Mouse (Mus musculus) liver, embryonic 14.5 days (tissue): ENCODE measurements around the gene Krt77.

Experiments
- CTCF ChIP-seq: IDR thresholded peaks from 2 replicates; pipeline ENCODE4 v1.5.1; 2016; ENCODE audit warnings: antibody characterized with exemption, low read depth, control low read depth
- EP300 ChIP-seq: IDR thresholded peaks from 2 replicates; pipeline ENCODE4 v1.6.1; 2016; ENCODE audit warnings: antibody characterized with exemption, low read depth

DNA sequence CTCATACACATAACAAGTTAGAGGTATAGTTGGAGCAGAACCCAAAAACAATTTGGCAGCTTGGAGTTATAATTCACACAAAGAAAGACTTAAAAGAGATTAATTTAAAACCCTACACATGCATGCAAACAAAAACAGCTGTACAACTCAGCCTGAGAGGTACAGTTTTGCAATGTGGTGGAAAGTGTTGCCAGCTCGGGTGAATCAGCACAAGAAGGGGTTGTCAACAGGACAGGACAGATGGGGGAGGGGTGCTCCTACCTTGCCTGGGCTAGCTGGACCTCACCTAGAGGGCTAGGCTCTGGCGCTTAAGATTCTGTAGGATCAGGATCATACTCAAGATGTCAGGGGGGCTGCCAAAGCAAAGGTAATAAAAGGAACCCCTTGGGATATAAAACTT is 8.5 kb upstream of the Krt77 start:
- TF ChIP-seq CTCF = no peak
- no peak for TF ChIP-seq EP300
